Mouse (Mus musculus): ENCODE results near the gene Grwd1.

- TF ChIP-seq GATA1 (IDR thresholded peaks at IDR 0.05; ENCODE audit: low read length) (no peak), TAL1 (IDR thresholded peaks at IDR 0.05; ENCODE audit: low read length) (no peak)
These were observed 38.4 kb upstream of the Grwd1 start for GRCm38 (mm10) chr7:45869107-45869670.

Data from erythroblast, embryonic 14.5 days (primary cell).